ENCODE assay signal across 15 mouse cellular contexts in genomic region chr8:71289098-71289497, GRCm38 (mm10). TPM values are rescaled to one million over a fixed set of nuclear protein-coding genes. Genes with fewer than 3 reads are reported as not detected.
DNase-seq lines count a peak whose midpoint lies in the region; ATAC-seq and TF ChIP-seq lines count a peak whose summit lies in the region.
"Had no signal": no experiment of that assay in that cellular context is flagged by ENCODE, and none has a peak within 500 bp of the region (broad histone marks: within the 10 kb centered on the region; RNA-seq: fewer than 3 reads in every experiment).

No protein-coding gene starts in this region.

- H3K27ac ChIP-seq in liver, postnatal 0 days (ENCODE audit: low read depth): peak overlapping the region; percentile 55; the same call in 1 of the 2 replicates
- H3K27ac ChIP-seq in liver, embryonic 11.5 days (ENCODE audit: low read depth, low read length): no peak overlapping the region
- H3K27ac ChIP-seq in lung, embryonic 16.5 days (ENCODE audit: low read length): peak overlapping the region; percentile 42; the same call in 1 of the 2 replicates
- H3K27ac ChIP-seq: forebrain, embryonic 13.5 days; intestine, embryonic 15.5 days; liver, embryonic 14.5 days; midbrain, embryonic 15.5 days; neural tube, embryonic 15.5 days; stomach, postnatal 0 days had no signal

- H3K9ac ChIP-seq in liver, postnatal 0 days (replicated peaks): no peak overlapping the region
- H3K9ac ChIP-seq in liver, embryonic 11.5 days (ENCODE audit: low read depth, low read length): no peak overlapping the region
- H3K9ac ChIP-seq in lung, embryonic 16.5 days (ENCODE audit: low read length): no peak overlapping the region
- H3K9ac ChIP-seq: forebrain, embryonic 13.5 days; intestine, embryonic 15.5 days; liver, embryonic 14.5 days; midbrain, embryonic 15.5 days; neural tube, embryonic 15.5 days had no signal

- no peak overlapping the region for H3K4me3 ChIP-seq in liver, postnatal 0 days (ENCODE audit: low read depth, low read length)
- no peak overlapping the region for H3K4me3 ChIP-seq in liver, embryonic 11.5 days (ENCODE audit: low read depth, low read length)
- H3K4me3 ChIP-seq in lung, embryonic 16.5 days (ENCODE audit: low read length): no peak overlapping the region
- H3K4me3 ChIP-seq: forebrain, embryonic 13.5 days; intestine, embryonic 15.5 days; midbrain, embryonic 15.5 days; neural tube, embryonic 15.5 days had no signal

- TF ChIP-seq EP300 in liver, postnatal 0 days (IDR thresholded peaks at IDR 0.05; ENCODE audit: low read depth): no peak

- no peaks in the 10 kb centered on the region for H3K9me3 ChIP-seq in liver, postnatal 0 days (ENCODE audit: low read length)
- H3K9me3 ChIP-seq in liver, embryonic 11.5 days (ENCODE audit: control insufficient read depth, low read length): peaks cover 3% of the 10 kb centered on the region; the same call in 1 of the 2 replicates
- no peaks in the 10 kb centered on the region for H3K9me3 ChIP-seq in lung, embryonic 16.5 days (ENCODE audit: control insufficient read depth, low read length)
- H3K9me3 ChIP-seq: forebrain, embryonic 13.5 days; intestine, embryonic 15.5 days; midbrain, embryonic 15.5 days; neural tube, embryonic 15.5 days had no signal

- TF ChIP-seq CTCF in liver, postnatal 0 days (IDR thresholded peaks at IDR 0.05; ENCODE audit: low read depth): no peak

- peak; percentile 22; the same call in 1 of the 2 replicates for ATAC-seq in liver, postnatal 0 days
- ATAC-seq in liver, embryonic 11.5 days (replicated peaks; ENCODE audit: low FRiP score): no peak
- peak; percentile 14; the same call in 1 of the 2 replicates for ATAC-seq in granulocyte monocyte progenitor cell, adult 5-6 weeks (replicated peaks; ENCODE audit: poor library complexity, severe bottlenecking)
- ATAC-seq in lung, embryonic 16.5 days (ENCODE audit: low read depth): peak; percentile 52; the same call in 1 of the 2 replicates
- ATAC-seq: forebrain, embryonic 13.5 days; intestine, embryonic 15.5 days; midbrain, embryonic 15.5 days had no signal

- no peaks in the 10 kb centered on the region for H3K27me3 ChIP-seq in liver, postnatal 0 days (ENCODE audit: insufficient read depth, low read length)
- no peaks in the 10 kb centered on the region for H3K27me3 ChIP-seq in liver, embryonic 11.5 days (replicated peaks; ENCODE audit: control insufficient read depth, insufficient read depth, low read length)
- H3K27me3 ChIP-seq in lung, embryonic 16.5 days (ENCODE audit: control insufficient read depth, insufficient read depth, low read depth, low read length): no peaks in the 10 kb centered on the region
- H3K27me3 ChIP-seq: forebrain, embryonic 13.5 days; intestine, embryonic 15.5 days; midbrain, embryonic 15.5 days; neural tube, embryonic 15.5 days had no signal

- H3K4me2 ChIP-seq in liver, postnatal 0 days (ENCODE audit: low read depth, low read length): no peak overlapping the region
- no peak overlapping the region for H3K4me2 ChIP-seq in liver, embryonic 11.5 days
- H3K4me2 ChIP-seq in lung, embryonic 16.5 days (ENCODE audit: low read depth, low read length): no peak overlapping the region
- H3K4me2 ChIP-seq: forebrain, embryonic 13.5 days; intestine, embryonic 15.5 days; midbrain, embryonic 15.5 days; neural tube, embryonic 15.5 days had no signal

- no peak for DNase-seq in liver, postnatal 0 days
- no peak for DNase-seq in liver, embryonic 11.5 days (ENCODE audit: low spot score)
- DNase-seq in skeletal muscle tissue, adult 2 months (ENCODE audit: low read depth, low spot score): peak; percentile 35
- no peak for DNase-seq in frontal cortex, postnatal 10 days (ENCODE audit: low spot score in 2 of 2)
- no peak for DNase-seq in layer of hippocampus, adult 8-10 months (ENCODE audit: low spot score in 2 of 2)
- DNase-seq: cerebellum, adult 9-11 months; kidney, postnatal 25 days had no signal

- H3K36me3 ChIP-seq in liver, postnatal 0 days (replicated peaks; ENCODE audit: insufficient read depth, low read length): peaks cover 13% of the 10 kb centered on the region
- peaks cover 13% of the 10 kb centered on the region for H3K36me3 ChIP-seq in liver, embryonic 11.5 days (ENCODE audit: control insufficient read depth, insufficient read depth, low read length)
- peaks cover 14% of the 10 kb centered on the region for H3K36me3 ChIP-seq in lung, embryonic 16.5 days (ENCODE audit: control insufficient read depth, insufficient read depth, low read length)

- peaks cover 12% of the 10 kb centered on the region for H3K4me1 ChIP-seq in liver, postnatal 0 days (ENCODE audit: insufficient read depth)
- H3K4me1 ChIP-seq in liver, embryonic 11.5 days (replicated peaks; ENCODE audit: control insufficient read depth, insufficient read depth, low read length): no peaks in the 10 kb centered on the region
- H3K4me1 ChIP-seq in lung, embryonic 16.5 days (replicated peaks; ENCODE audit: control insufficient read depth, insufficient read depth, low read length): peaks cover 2% of the 10 kb centered on the region; the same call in 1 of the 2 replicates
- H3K4me1 ChIP-seq: forebrain, embryonic 13.5 days; intestine, embryonic 15.5 days; midbrain, embryonic 15.5 days had no signal

- 63% methylated on average over 7 of the region's 7 CpGs for WGBS in liver, postnatal 0 days (ENCODE audit: insufficient replicate concordance)
- WGBS in liver, embryonic 11.5 days: 78% methylated on average over 7 of the region's 7 CpGs
- WGBS in lung, embryonic 16.5 days: 48% methylated on average over 7 of the region's 7 CpGs

RNA-seq across cellular contexts. Expression of gene Haus8, which starts 16.4 kb away (rescaled TPM):
- polyA plus RNA-seq in liver, postnatal 0 days (2015; fragmentation: Nextera tagmentation; extraction: Ambion mirVana): 16.5 and 18.6 TPM in 2 replicates
- polyA plus RNA-seq in liver, embryonic 11.5 days (2014; fragmentation: Nextera tagmentation; extraction: Ambion mirVana): 73.3 and 77.0 TPM in 2 replicates
- total RNA-seq in granulocyte monocyte progenitor cell, adult 5-6 weeks (2014; fragmentation: Nextera tagmentation): 17.7 and 36.8 TPM in 2 replicates
- 55.1 and 56.2 TPM in 2 replicates for total RNA-seq in granulocyte monocyte progenitor cell, adult 5-6 weeks (2017)
- polyA plus RNA-seq in lung, embryonic 16.5 days (2015; fragmentation: Nextera tagmentation; extraction: Ambion mirVana): 58.6 and 67.2 TPM in 2 replicates
- total RNA-seq in layer of hippocampus, adult 8-10 months (2022): 10 to 100 TPM in 2 of 4 experiments, 1 to 10 TPM in 2; 9.2 to 13.0 (median 10.4) TPM

RNA-seq across cellular contexts. Expression of gene Myo9b, which starts 16.6 kb away (rescaled TPM):
- 3.8 and 5.1 TPM in 2 replicates for polyA plus RNA-seq in liver, postnatal 0 days (2015; fragmentation: Nextera tagmentation; extraction: Ambion mirVana)
- 19.0 and 20.2 TPM in 2 replicates for polyA plus RNA-seq in liver, embryonic 11.5 days (2014; fragmentation: Nextera tagmentation; extraction: Ambion mirVana)
- total RNA-seq in granulocyte monocyte progenitor cell, adult 5-6 weeks (2014; fragmentation: Nextera tagmentation): 35.5 and 51.5 TPM in 2 replicates
- total RNA-seq in granulocyte monocyte progenitor cell, adult 5-6 weeks (2017): 34.8 and 38.6 TPM in 2 replicates
- 20.3 and 21.2 TPM in 2 replicates for polyA plus RNA-seq in lung, embryonic 16.5 days (2015; fragmentation: Nextera tagmentation; extraction: Ambion mirVana)
- 10 to 100 TPM; 32.0 to 43.6 (median 36.9) TPM for total RNA-seq in layer of hippocampus, adult 8-10 months (2022)
